Mouse (Mus musculus): Measurements from ENCODE around the gene Gng10. TPM values are rescaled to one million over a fixed set of nuclear protein-coding genes. Genes with fewer than 3 reads are reported as not detected.

Gene Gng10
- 88.7 TPM for polyA plus RNA-seq (2014; fragmentation: Illumina TruSeq; extraction: RNeasy Lipid Tissue Mini Kit (QIAGEN cat#74804); ENCODE audit: low read depth, low replicate concordance)

GRCm38 (mm10) chr4:59034918-59035785 is at the start of gene Gng10:
Gene Gng10 (plus strand): TSS chr4:59035088.

GRCm38 (mm10) chr4:58986540-58987190 is 48.2 kb upstream of the Gng10 start, which contains the start of gene Ptgr1:
Gene Ptgr1 (minus strand): TSS chr4:58987119.

GRCm38 (mm10) chr4:58994762-58995161 is 40.1 kb upstream of the Gng10 start, which contains the start of gene Dnajc25:
Gene Dnajc25 (plus strand): TSS chr4:58995062.

GRCm38 (mm10) chr4:59002948-59003805 is 31.7 kb upstream of the Gng10 start, which contains the start of gene Gm20503:
Gene Gm20503 (plus strand): TSS chr4:59003210.

Other genes with a start within 250 kb of the Gng10 start
- gene Olfr267, start 247.4 kb upstream of the Gng10 start, polyA plus RNA-seq (2014; fragmentation: Illumina TruSeq; extraction: RNeasy Lipid Tissue Mini Kit (QIAGEN cat#74804); ENCODE audit: low read depth, low replicate concordance): not detected
- 197 TPM for gene Ecpas, start 122.3 kb upstream of the Gng10 start, polyA plus RNA-seq (2014; fragmentation: Illumina TruSeq; extraction: RNeasy Lipid Tissue Mini Kit (QIAGEN cat#74804); ENCODE audit: low read depth, low replicate concordance)
- gene Zkscan16, start 91.5 kb upstream of the Gng10 start, polyA plus RNA-seq (2014; fragmentation: Illumina TruSeq; extraction: RNeasy Lipid Tissue Mini Kit (QIAGEN cat#74804); ENCODE audit: low read depth, low replicate concordance): 0.28 TPM
- gene Ptgr1, start 48.0 kb upstream of the Gng10 start, polyA plus RNA-seq (2014; fragmentation: Illumina TruSeq; extraction: RNeasy Lipid Tissue Mini Kit (QIAGEN cat#74804); ENCODE audit: low read depth, low replicate concordance): 11.4 TPM
- gene Dnajc25, start 40.0 kb upstream of the Gng10 start, polyA plus RNA-seq (2014; fragmentation: Illumina TruSeq; extraction: RNeasy Lipid Tissue Mini Kit (QIAGEN cat#74804); ENCODE audit: low read depth, low replicate concordance): 29.4 TPM
- not detected for gene Gm20503, start 31.9 kb upstream of the Gng10 start, polyA plus RNA-seq (2014; fragmentation: Illumina TruSeq; extraction: RNeasy Lipid Tissue Mini Kit (QIAGEN cat#74804); ENCODE audit: low read depth, low replicate concordance)
- 3.1 TPM for gene AI481877, start 103.9 kb downstream of the Gng10 start, polyA plus RNA-seq (2014; fragmentation: Illumina TruSeq; extraction: RNeasy Lipid Tissue Mini Kit (QIAGEN cat#74804); ENCODE audit: low read depth, low replicate concordance)
- gene Ugcg, start 154.2 kb downstream of the Gng10 start, polyA plus RNA-seq (2014; fragmentation: Illumina TruSeq; extraction: RNeasy Lipid Tissue Mini Kit (QIAGEN cat#74804); ENCODE audit: low read depth, low replicate concordance): 247 TPM

All from sigmoid colon, adult 10 weeks (tissue).